Mouse (Mus musculus) intestine, embryonic 14.5 days (tissue): ENCODE data around the gene Dph5. TPM values are rescaled to one million over a fixed set of nuclear protein-coding genes. Genes with fewer than 3 reads are reported as not detected.

Experiments used
- ATAC-seq: fragments of 200-750 bp; cut with Nextera tagmentation; replicated peaks from 2 replicates; pipeline ENCODE4 v1.8.0; 2017; ENCODE audit warnings: low read depth, moderate number of reproducible peaks, moderate TSS enrichment, moderate library complexity; ENCODE audit not compliant: low FRiP score, low TSS enrichment
- DNase-seq: peaks from one replicate; pipeline ENCODE4 v3.0.0-alpha.2; 2018; ENCODE audit warnings: low spot score
- H3K27ac ChIP-seq: fragments of 300-500 bp; sonication (generic); 2 replicates; pipeline ENCODE4 v1.5.1; 2014; ENCODE audit warnings: low read depth, mild to moderate bottlenecking, control low read depth
- H3K27me3 ChIP-seq: fragments of 300-500 bp; sonication (generic); replicated peaks from 2 replicates; pipeline ENCODE4 v1.6.1; 2014; ENCODE audit warnings: low read length, control low read depth; ENCODE audit not compliant: control insufficient read depth, insufficient read depth
- H3K36me3 ChIP-seq: fragments of 300-500 bp; sonication (generic); 2 replicates; pipeline ENCODE4 v1.6.1; 2014; ENCODE audit warnings: low read length, control low read depth; ENCODE audit not compliant: control insufficient read depth, insufficient read depth
- H3K4me1 ChIP-seq: fragments of 300-500 bp; sonication (generic); replicated peaks from 2 replicates; pipeline ENCODE4 v1.6.1; 2014; ENCODE audit warnings: low read length, control low read depth, mixed read lengths; ENCODE audit not compliant: control insufficient read depth, insufficient read depth
- H3K4me2 ChIP-seq: fragments of 300-500 bp; sonication (generic); 2 replicates; pipeline ENCODE4 v1.6.1; 2014; ENCODE audit warnings: low read length
- H3K4me3 ChIP-seq: fragments of 300-500 bp; sonication (generic); 2 replicates; pipeline ENCODE4 v1.5.1; 2014; ENCODE audit warnings: low read depth, low read length, control low read depth, mixed read lengths
- H3K9ac ChIP-seq: fragments of 300-500 bp; sonication (generic); 2 replicates; pipeline ENCODE4 v1.6.1; 2014; ENCODE audit warnings: mild to moderate bottlenecking, low read length
- H3K9me3 ChIP-seq: fragments of 300-500 bp; sonication (generic); 2 replicates; pipeline ENCODE4 v1.6.1; 2016; ENCODE audit warnings: low read length, control low read depth; ENCODE audit not compliant: control insufficient read depth
- WGBS: fragments of 180-500 bp; shearing (Covaris S2); extraction: QIAGEN DNeasy Blood & Tissue Kit; methylation state at CpG from one replicate; pipeline ENCODE4 v1.1.7; 2014; 5-methylcytosine and 5-hydroxymethylcytosine counted together
- polyA plus RNA-seq: library from polyadenylated mRNA; unstranded; fragments of >200 nt; fragmentation: Nextera tagmentation; extraction: Ambion mirVana; gene quantifications from 2 replicates; pipeline ENCODE4 v1.2.1, GENCODE M21; 2014

Dph5 gene
- polyA plus RNA-seq, 1 experiment from 2014 or later, result 34.3 TPM

GRCm38 (mm10) chr3:115875551-115875950 lies 12.1 kb upstream of the Dph5 start:
- no peak overlapping the region for H3K27ac ChIP-seq
- no peak overlapping the region for H3K4me2 ChIP-seq
- 47% methylated on average over 6 of the region's 6 CpGs for WGBS
- H3K4me3 ChIP-seq, result no peak overlapping the region
- ATAC-seq (no peak), DNase-seq (no peak)
- no peaks in the 10 kb centered on the region for H3K9me3 ChIP-seq
- no peaks in the 10 kb centered on the region for H3K4me1 ChIP-seq
- H3K27me3 ChIP-seq, result no peaks in the 10 kb centered on the region
- H3K36me3 ChIP-seq, result no peaks in the 10 kb centered on the region
- no peak overlapping the region for H3K9ac ChIP-seq

- ATAC-seq (no peak), DNase-seq (no peak)
- Histone ChIP-seq H3K36me3 (no peaks in the 10 kb centered on the region), H3K4me2 (no peak overlapping the region), H3K4me1 (no peaks in the 10 kb centered on the region), H3K9ac (no peak overlapping the region), H3K27ac (no peak overlapping the region), H3K27me3 (no peaks in the 10 kb centered on the region), H3K9me3 (no peaks in the 10 kb centered on the region), H3K4me3 (no peak overlapping the region)
- 73% methylated on average over 1 of the region's 1 CpGs for WGBS
Observed at GRCm38 (mm10) chr3:115877133-115877532, 10.5 kb upstream of the Dph5 start.

- no peak for ATAC-seq
- Histone ChIP-seq H3K9me3 (no peaks in the 10 kb centered on the region), H3K27me3 (no peaks in the 10 kb centered on the region), H3K36me3 (no peaks in the 10 kb centered on the region), H3K4me1 (0 out of 2 replicates have a peak, but pooled peaks cover 6% of the 10 kb centered on the region), H3K27ac (no peak overlapping the region), H3K9ac (no peak overlapping the region), H3K4me3 (no peak overlapping the region), H3K4me2 (no peak overlapping the region)
- no peak for DNase-seq
- WGBS, result 89% methylated on average over 1 of the region's 1 CpGs
Observed at GRCm38 (mm10) chr3:115884086-115884485, 3.6 kb upstream of the Dph5 start.

GRCm38 (mm10) chr3:115888310-115889106 lies 871 bp downstream of the Dph5 start:
- Histone ChIP-seq H3K4me3 (peak overlapping the region; percentile 76), H3K4me1 (0 out of 2 replicates have a peak, but pooled peaks cover 6% of the 10 kb centered on the region), H3K27me3 (no peaks in the 10 kb centered on the region), H3K4me2 (peak overlapping the region; percentile 90), H3K9me3 (no peaks in the 10 kb centered on the region), H3K9ac (peak overlapping the region; percentile 61), H3K36me3 (peaks cover 11% of the 10 kb centered on the region; the same call in 1 of the 2 replicates), H3K27ac (peak overlapping the region; percentile 22; the same call in 1 of the 2 replicates)
- ATAC-seq (peak; percentile 35), DNase-seq (no peak)
- WGBS, result 4% methylated on average over 21 of the region's 21 CpGs

- H3K4me2 ChIP-seq, result no peak overlapping the region
- no peaks in the 10 kb centered on the region for H3K27me3 ChIP-seq
- DNase-seq (no peak), ATAC-seq (no peak)
- H3K9me3 ChIP-seq, result no peaks in the 10 kb centered on the region
- 0 out of 2 replicates have a peak, but pooled peaks cover 4% of the 10 kb centered on the region for H3K4me1 ChIP-seq
- no peak overlapping the region for H3K9ac ChIP-seq
- H3K36me3 ChIP-seq, result peaks cover 18% of the 10 kb centered on the region; the same call in 1 of the 2 replicates
- H3K4me3 ChIP-seq, result no peak overlapping the region
- no peak overlapping the region for H3K27ac ChIP-seq
- WGBS, result 89% methylated on average over 4 of the region's 4 CpGs
Observed at GRCm38 (mm10) chr3:115892341-115892740, 4.7 kb downstream of the Dph5 start.

- H3K4me1 ChIP-seq, result 0 out of 2 replicates have a peak, but pooled peaks cover 4% of the 10 kb centered on the region
- H3K27ac ChIP-seq, result no peak overlapping the region
- H3K9ac ChIP-seq, result no peak overlapping the region
- H3K4me2 ChIP-seq, result no peak overlapping the region
- H3K9me3 ChIP-seq, result no peaks in the 10 kb centered on the region
- 77% methylated on average over 2 of the region's 2 CpGs for WGBS
- no peak for ATAC-seq
- H3K4me3 ChIP-seq, result no peak overlapping the region
- no peaks in the 10 kb centered on the region for H3K27me3 ChIP-seq
- peaks cover 18% of the 10 kb centered on the region; the same call in 1 of the 2 replicates for H3K36me3 ChIP-seq
- DNase-seq, result no peak
Observed at GRCm38 (mm10) chr3:115893166-115893565, 5.5 kb downstream of the Dph5 start.

- H3K9ac ChIP-seq, result no peak overlapping the region
- no peak for DNase-seq
- H3K4me2 ChIP-seq, result no peak overlapping the region
- H3K9me3 ChIP-seq, result no peaks in the 10 kb centered on the region
- whole genome bisulfite sequencing, result 86% methylated on average over 3 of the region's 3 CpGs
- no peak for ATAC-seq
- H3K4me1 ChIP-seq, result no peaks in the 10 kb centered on the region
- no peaks in the 10 kb centered on the region for H3K27me3 ChIP-seq
- H3K4me3 ChIP-seq, result no peak overlapping the region
- H3K36me3 ChIP-seq, result peaks cover 18% of the 10 kb centered on the region
- H3K27ac ChIP-seq, result no peak overlapping the region
Observed at GRCm38 (mm10) chr3:115898354-115898948, 10.8 kb downstream of the Dph5 start.

- 83% methylated on average over 9 of the region's 9 CpGs for WGBS
- no peak overlapping the region for H3K27ac ChIP-seq
- H3K4me1 ChIP-seq, result no peaks in the 10 kb centered on the region
- H3K9ac ChIP-seq, result no peak overlapping the region
- H3K4me2 ChIP-seq, result no peak overlapping the region
- H3K4me3 ChIP-seq, result no peak overlapping the region
- no peaks in the 10 kb centered on the region for H3K27me3 ChIP-seq
- H3K36me3 ChIP-seq, result peaks cover 18% of the 10 kb centered on the region
- no peaks in the 10 kb centered on the region for H3K9me3 ChIP-seq
- DNase-seq, result no peak
- ATAC-seq, result no peak
Observed at GRCm38 (mm10) chr3:115902301-115902956, 14.8 kb downstream of the Dph5 start.
